In the genomic region with DNA sequence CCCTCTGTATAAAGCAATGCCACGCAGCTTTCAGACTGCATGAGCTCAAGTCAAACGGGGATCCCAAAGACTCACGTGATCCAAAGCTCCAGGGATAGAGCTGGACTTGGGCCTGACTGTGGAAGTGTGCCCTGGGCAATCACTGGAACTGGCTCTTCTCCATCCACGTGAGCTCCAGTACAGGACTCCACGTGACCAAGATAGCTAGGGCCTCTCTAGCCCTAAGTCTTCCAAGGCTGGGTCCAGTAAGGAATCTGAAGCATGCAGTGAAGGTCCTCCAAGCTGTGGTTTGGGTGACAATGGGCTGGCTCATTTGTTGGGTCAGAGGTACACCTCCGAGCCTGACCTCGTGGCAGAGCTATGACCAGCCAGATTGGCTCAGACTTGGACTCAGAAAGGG, we compare ENCODE assay signal across 15 mouse cellular contexts. TPM values are rescaled to one million over a fixed set of nuclear protein-coding genes. Genes with fewer than 3 reads are reported as not detected.
DNase-seq lines count a peak whose midpoint lies in the region; ATAC-seq and TF ChIP-seq lines count a peak whose summit lies in the region.
"Had no signal": no experiment of that assay in that cellular context is flagged by ENCODE, and none has a peak within 500 bp of the region (broad histone marks: within the 10 kb centered on the region; RNA-seq: fewer than 3 reads in every experiment).

No protein-coding gene starts in this region.

- peaks cover 6% of the 10 kb centered on the region; the same call in 1 of the 2 replicates for H3K27me3 ChIP-seq in heart, embryonic 12.5 days (replicated peaks)
- no peaks in the 10 kb centered on the region for H3K27me3 ChIP-seq in hindbrain, postnatal 0 days (ENCODE audit: insufficient read depth, low read length)

- no peak overlapping the region for H3K9ac ChIP-seq in heart, embryonic 12.5 days
- H3K9ac ChIP-seq in hindbrain, postnatal 0 days (replicated peaks; ENCODE audit: low read length), result no peak overlapping the region
- H3K9ac ChIP-seq: hindbrain, embryonic 14.5 days; liver, embryonic 14.5 days had no signal

- H3K9me3 ChIP-seq in heart, embryonic 12.5 days (replicated peaks), result no peaks in the 10 kb centered on the region
- no peaks in the 10 kb centered on the region for H3K9me3 ChIP-seq in hindbrain, postnatal 0 days (ENCODE audit: low read length)

- no peaks in the 10 kb centered on the region for H3K4me1 ChIP-seq in heart, embryonic 12.5 days (replicated peaks)
- no peaks in the 10 kb centered on the region for H3K4me1 ChIP-seq in hindbrain, postnatal 0 days (ENCODE audit: insufficient read depth, low read length)

- no peaks in the 10 kb centered on the region for H3K36me3 ChIP-seq in heart, embryonic 12.5 days
- H3K36me3 ChIP-seq in hindbrain, postnatal 0 days (ENCODE audit: insufficient read depth, low read length), result no peaks in the 10 kb centered on the region

- no peak overlapping the region for H3K27ac ChIP-seq in heart, embryonic 12.5 days (ENCODE audit: poor library complexity, severe bottlenecking)
- H3K27ac ChIP-seq in hindbrain, postnatal 0 days, result no peak overlapping the region
- H3K27ac ChIP-seq: hindbrain, embryonic 14.5 days; liver, embryonic 14.5 days; macrophage had no signal

- ATAC-seq in heart, embryonic 12.5 days (ENCODE audit: insufficient number of reproducible peaks, low FRiP score), result no peak
- ATAC-seq in hindbrain, postnatal 0 days, result no peak
- ATAC-seq: forebrain, embryonic 16.5 days had no signal

- WGBS in heart, embryonic 12.5 days, result 66% methylated on average over 7 of the region's 7 CpGs
- 66% methylated on average over 7 of the region's 7 CpGs for WGBS in hindbrain, postnatal 0 days

- intact Hi-C loops in heart, postnatal 10 days (cut with DNase I), result no loop called here
- intact Hi-C loops in left cerebral cortex, postnatal 36 days (cut with DNase I), result no loop called here

- peak; percentile 95 for DNase-seq in heart, adult 11 months
- peak; percentile 39 for DNase-seq in lung, postnatal 36 days
- no peak for DNase-seq in lung, postnatal 4 days
- DNase-seq in heart, postnatal 10 days, result peak; percentile 52 to 57
- no peak for DNase-seq in hindbrain, postnatal 0 days (ENCODE audit: low spot score)
- DNase-seq in left cerebral cortex, postnatal 36 days (ENCODE audit: low spot score in 2 of 2), result no peak
- no peak for DNase-seq in gastrocnemius, adult 18-20 months (ENCODE audit: low spot score)
- DNase-seq: cerebellum, adult 11 months; right cerebral cortex, adult 18-20 months; thymus, adult 2 months had no signal

- H3K4me3 ChIP-seq in heart, embryonic 12.5 days, result no peak overlapping the region
- no peak overlapping the region for H3K4me3 ChIP-seq in hindbrain, postnatal 0 days (ENCODE audit: low read length)

- H3K4me2 ChIP-seq in heart, embryonic 12.5 days, result no peak overlapping the region
- no peak overlapping the region for H3K4me2 ChIP-seq in hindbrain, postnatal 0 days (ENCODE audit: low read depth, low read length)
- H3K4me2 ChIP-seq: hindbrain, embryonic 14.5 days had no signal

- TF ChIP-seq CTCF in hindbrain, postnatal 0 days (IDR thresholded peaks at IDR 0.05; ENCODE audit: low read depth), result no peak

RNA-seq across cellular contexts. Expression of a gene that starts 11.5 kb away (rescaled TPM):
- polyA plus RNA-seq in heart, embryonic 12.5 days (2016; fragmentation: Nextera tagmentation; extraction: Ambion mirVana), result 2.1 and 2.6 TPM in 2 replicates
- 1 to 10 TPM; 7.4 to 7.7 TPM for total RNA-seq in heart, postnatal 10 days (2021)
- 24.4 and 26.8 TPM in 2 replicates for total RNA-seq in hindbrain, postnatal 0 days (2014; rRNA removed)
- polyA plus RNA-seq in hindbrain, postnatal 0 days (2015; fragmentation: Nextera tagmentation; extraction: Ambion mirVana), result 8.1 and 8.9 TPM in 2 replicates
- total RNA-seq in left cerebral cortex, postnatal 36 days (2021), result 10 to 100 TPM; 22.9 to 25.8 TPM
- 100 to 1,000 TPM; 145 to 163 TPM for total RNA-seq in gastrocnemius, adult 18-20 months (2021)

Comparison
In these comparisons a context has a peak if more than half of its experiments do, and no peak if none do; other contexts are left out.
1. DNase-seq: peak in heart, adult 11 months (single experiment), lung, postnatal 36 days (single experiment) and heart, postnatal 10 days (2 of 2); none in lung, postnatal 4 days (0 of 2), hindbrain, postnatal 0 days (single experiment), left cerebral cortex, postnatal 36 days (0 of 2) and gastrocnemius, adult 18-20 months (single experiment).